Mouse (Mus musculus): ENCODE measurements around the gene Ppp4c.
"Not testable (repeated sequence)": the region's sequence is repeated elsewhere in the genome, so short reads cannot be mapped to it uniquely, and the experiment has no call there.

Ppp4c gene

DNA sequence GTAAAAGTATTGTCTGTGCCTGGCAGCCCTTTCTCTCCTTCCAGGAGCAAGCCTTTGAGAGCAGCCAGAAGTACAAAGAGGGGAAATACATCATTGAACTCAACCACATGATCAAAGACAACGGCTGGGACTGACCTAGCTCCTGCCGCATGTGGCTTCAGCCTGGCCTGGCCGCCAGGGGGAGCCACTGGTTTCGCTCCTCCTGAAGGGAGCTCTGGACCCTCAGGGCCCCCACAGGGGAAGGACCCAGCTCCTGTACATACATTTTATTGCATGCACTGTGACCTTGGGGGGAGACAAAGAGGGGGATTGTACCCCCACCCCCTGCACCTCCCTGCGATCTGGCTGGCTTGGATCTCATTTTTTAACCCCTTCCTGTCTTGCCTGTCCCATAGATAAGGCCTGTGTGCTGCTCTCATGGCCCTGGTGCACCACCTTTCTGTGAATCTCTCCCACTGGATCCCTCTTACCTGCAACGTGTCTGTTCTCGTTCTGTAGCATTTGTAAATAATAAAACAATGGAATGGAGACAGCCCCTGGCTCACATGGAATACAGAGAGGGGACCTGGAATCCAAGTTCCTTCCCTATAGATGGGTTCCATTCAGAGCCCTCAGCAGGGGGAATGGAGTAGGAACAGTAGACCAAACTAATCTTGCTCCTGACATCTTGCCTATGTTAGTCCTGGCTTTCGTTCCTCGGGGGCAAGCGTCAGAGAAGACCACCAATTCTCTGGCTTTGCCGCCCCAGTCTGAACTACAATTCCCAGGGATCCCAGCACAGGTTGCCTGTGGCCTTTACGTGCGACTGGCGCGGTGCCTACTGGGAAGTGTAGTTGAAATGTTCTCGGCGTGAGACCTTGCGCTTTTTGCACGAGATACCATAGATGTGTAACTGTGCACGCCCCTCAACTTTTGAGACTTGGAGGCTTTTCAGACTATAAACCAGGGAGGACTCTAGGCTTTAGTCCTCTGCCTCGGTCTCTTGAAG is 12.0 kb downstream of the Ppp4c start:
- DNase-seq: peak; percentile 89

DNA sequence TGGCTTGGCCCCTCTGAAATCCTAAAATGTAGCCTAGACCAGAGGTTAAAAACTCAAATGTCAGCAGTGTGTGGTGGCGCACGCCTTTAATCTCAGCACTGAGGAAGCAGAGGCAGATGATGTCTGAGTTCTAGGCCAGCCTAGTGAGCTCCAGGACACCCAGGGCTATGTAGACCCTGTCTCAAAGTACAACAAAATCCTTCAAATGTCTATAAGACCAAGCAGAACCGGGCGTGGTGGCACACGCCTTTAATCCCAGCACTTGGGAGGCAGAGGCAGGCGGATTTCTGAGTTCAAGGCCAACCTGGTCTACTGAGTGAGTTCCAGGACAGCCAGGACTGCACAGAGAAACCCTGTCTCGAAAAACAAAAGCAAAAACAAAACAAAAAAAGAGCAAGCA is 13.2 kb downstream of the Ppp4c start:
- not testable (repeated sequence) for DNase-seq

DNA sequence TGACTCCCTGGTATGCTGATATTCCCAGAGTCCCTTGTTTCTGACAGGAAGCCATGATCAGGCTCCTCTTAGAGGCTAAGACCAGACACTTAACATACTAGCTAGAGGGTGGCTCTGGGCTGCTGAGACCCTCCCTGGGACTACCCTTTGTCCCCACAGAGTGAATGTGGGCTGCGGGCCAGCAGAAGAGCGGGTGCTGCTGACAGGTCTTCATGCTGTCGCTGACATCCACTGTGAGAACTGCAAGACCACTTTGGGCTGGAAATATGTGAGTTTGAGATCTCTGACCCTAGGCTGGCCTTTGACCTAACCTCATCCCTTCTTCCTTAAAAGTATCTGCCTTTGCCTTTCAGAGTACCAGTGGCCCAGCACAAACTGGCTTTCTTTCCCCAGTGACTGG is 14.1 kb downstream of the Ppp4c start:
- DNase-seq: no peak

DNA sequence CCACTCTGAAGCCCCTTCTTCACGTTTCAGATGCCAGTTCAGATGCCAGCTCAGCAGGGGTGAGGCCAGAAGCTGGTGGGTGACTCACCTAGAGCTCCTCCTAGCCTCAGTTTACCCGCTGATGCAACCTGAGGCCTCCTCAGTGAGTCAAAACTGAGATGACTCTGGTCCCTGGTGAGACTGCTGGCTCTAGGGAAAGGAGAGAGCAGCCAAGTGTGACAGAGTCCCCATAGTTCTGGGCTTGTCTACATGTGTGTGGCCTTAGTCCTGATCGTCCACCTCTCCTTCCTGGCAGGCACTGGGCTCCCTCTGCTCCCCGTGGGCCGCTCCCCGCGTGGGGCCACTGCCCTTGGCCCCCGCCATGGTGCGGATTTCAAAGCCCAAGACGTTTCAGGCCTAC is 14.8 kb downstream of the Ppp4c start:
- no peak for DNase-seq

DNA sequence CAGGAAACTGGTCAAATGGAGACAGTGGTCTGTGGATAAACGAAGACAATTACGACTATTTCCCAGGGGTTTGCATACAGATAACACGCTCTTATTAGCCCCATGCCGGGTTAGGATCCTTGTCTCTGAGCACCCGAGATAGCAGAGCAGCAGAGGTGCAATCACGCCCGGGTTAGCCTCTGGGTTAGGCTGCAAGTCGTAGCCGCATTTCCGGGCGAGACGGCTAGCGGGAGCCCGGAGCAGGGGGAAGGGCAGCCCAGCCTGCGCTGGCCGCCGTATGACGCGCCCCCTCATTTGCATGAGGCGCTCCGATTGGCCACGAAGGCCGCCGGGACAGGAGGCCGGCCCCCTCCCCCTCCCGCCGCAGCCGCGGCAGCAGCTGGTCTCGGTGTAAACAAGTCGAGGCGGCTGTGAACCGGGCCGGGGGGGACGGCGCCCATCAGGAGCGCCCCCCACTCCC is 15.7 kb downstream of the Ppp4c start, which contains the start of gene Ypel3:
Ypel3 (plus strand) TSS at position 358 of the 460 bp plus-strand sequence.
- DNase-seq: peak; percentile 96

DNA sequence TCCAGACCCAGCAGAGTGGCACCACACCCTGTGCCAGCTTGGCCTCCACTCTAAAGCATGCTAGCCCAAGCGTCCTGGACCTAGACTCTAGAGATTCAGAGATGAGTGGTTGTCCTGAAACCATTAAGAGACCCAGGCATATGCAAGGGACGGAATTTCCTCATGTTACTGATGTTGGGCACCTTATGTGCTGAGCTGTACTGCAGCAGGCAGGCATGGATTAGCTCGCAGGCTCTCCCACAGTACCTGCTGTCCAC is 16.4 kb downstream of the Ppp4c start:
- DNase-seq: no peak

DNA sequence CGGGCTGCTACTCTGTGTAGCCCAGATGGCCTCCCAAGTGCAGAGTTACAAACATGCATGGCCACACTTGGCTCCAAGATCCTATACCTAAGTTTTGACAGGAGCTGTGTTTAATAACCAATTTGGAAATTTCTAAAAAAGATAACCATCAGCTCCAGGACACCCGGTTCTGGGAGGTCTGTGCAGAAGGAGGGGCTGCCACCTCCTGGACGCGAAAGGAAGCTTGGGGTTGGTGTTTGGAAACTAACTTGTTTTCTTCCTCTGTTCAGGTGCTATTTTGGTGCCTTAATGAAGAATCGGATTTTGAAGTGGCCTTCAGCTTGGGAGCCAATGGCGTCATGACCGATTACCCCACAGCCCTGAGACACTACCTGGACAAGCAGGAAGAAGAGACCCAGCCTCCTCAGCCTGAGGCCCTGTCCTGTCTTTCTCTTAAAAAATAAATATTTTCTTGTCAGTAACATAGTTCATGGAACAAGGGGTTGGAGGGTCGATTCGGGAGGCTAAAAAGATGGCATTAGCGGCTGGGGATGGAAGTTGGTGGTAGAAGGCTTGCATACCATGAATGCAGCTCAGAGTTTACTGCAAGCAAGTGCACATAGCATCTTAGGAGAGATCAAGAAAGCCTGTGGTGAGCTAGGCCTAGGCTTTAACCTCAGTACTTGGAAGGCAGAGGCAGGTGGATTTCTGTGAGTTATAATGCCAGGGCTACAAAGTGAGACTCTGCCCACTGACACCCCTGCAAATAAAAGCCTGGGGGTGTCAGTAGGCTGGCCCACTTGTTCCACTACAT is 16.9 kb downstream of the Ppp4c start:
- peak; percentile 45 for DNase-seq

DNA sequence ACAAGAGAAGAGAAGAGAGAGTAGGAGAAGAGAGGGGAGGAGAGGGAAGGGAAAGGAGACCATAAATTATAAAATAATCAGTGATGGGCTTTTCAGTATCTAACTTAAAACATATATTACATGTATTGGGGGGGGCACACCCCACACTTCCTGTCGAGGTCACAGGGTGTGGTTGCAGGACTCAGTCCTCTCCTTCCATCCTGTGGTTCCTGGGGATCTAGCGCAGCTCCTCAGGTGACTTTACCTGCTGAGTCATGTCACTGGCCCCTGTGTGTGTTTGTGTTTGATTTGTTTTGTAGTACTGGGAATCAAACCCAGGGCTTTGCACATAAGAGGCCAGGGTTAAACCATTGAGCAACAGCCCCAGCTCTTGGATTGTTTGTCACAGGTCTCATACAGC is 17.8 kb downstream of the Ppp4c start:
- no peak for DNase-seq

DNA sequence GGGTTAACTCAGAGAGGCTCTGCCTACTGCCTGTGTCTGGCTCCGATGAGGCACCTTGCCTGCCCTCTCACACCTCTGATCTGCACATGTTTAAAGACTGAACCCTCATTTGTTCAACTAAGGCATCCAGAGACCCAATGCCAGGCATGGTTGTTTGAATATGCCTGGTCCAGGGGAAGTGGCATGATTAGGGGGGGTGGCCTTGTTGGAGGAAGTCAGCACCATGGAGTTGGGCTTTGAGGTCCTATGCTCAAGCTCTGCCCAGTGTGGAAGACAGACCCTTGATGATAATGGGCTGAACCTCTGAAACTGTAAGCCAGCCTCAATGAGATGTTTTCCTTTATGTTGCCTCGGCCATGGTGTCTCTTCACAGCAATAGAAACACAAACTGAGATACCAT is 18.9 kb downstream of the Ppp4c start:
- DNase-seq: no peak

DNA sequence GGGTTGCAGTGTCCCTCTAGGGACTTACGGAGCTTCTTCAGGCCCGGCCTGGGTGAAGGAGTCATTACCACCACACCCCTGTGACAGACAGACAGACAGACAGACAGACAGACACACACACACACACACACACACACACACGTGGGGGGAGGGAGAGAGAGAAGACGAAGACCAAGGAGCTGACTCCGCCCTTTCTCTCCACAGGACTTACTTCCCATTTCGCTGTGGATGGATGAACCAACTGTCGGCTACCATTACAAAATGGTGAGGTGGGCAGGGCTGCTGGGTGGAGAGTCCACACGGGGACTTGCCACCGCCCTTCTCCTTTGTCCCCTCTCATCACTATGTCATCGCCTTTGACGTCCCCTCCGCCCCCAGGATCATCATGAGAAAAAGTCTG is 21.5 kb downstream of the Ppp4c start:
- DNase-seq: no peak

DNA sequence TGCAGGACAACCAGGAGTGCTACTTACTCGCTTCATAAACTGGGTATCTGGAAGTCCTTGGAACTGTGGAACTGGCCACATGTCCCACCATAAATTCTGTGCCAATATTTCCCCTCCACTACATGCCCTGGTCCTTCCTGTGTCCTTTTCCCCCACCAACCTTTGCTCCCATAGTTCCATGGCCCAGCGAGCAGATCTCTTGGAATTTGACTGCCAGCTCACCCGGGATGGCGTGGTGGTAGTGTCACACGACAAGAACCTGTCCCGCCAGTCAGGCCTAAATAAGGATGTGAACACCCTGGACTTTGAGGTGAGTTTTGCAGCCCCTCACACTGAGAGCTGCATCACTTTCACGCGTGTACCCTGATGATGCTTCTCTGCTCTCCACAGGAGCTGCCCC is 25.3 kb downstream of the Ppp4c start:
- DNase-seq: no peak

DNA sequence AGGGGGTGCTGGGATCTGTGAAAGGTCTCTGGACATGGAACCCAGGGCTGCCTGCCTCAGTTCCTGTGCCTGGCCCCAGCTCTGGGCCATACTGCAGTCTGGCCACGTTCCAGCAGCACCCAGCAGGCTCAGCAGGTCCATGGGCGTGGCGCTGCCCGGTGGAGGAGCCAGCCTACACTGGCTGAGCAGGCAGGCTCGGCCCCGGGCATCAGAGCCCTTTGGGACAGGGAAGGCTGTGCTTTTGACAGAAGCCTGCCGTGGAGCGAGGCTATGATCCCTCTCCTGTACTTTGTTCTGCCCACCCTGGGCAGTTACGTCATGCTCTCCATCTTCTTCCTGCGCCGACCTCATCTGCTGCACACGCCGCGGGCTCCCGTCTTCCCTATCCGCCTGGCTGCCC is 26.1 kb downstream of the Ppp4c start, which contains the start of gene Gdpd3:
Gdpd3 (plus strand) TSS at position 134 of the 400 bp plus-strand sequence.
- no peak for DNase-seq

DNA sequence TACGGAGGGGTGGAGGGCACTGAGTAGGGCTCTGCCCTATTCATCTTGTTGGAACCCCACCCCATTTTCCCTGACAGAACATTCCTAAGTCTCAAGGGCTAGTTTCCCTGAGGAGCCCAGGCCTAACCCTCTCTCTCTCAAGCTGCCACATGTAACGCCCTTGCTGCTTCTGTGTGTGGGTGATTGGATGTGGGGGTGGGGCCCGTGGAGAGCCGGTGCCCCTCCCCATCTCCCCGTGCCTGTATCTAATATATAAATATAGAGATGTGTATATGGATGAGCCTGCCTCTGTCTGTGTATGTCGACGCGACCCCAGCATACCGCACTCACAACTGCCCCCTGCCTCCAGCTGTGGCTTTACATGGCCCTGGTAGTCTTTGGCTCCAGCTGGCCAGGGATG is 26.8 kb downstream of the Ppp4c start:
- no peak for DNase-seq

DNA sequence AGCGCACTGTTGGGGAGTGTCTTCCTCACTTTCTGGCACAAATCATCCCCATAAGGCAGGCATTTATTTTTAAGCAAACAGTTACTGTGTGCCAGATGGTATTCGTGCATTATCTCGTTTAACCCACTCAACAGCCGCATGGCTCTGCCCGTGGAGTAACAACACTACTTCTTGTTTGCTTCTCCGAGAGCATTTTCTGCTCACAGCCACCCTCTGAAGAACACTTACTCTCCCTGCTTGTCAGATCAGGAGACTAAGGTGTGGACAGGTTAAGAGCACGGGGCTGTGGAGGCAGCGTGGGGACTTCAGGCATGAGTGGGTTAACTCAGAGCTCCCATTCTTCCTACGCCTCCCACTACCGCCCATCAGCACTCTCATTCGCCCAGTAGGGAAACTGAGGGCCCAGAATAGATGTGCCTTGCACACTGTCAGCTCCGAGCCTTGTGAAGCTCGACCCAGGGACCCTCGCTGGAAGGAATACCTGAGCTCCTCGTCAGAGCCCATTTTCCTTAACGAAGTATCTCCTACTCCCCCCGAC is 29.8 kb downstream of the Ppp4c start:
- no peak for DNase-seq

DNA sequence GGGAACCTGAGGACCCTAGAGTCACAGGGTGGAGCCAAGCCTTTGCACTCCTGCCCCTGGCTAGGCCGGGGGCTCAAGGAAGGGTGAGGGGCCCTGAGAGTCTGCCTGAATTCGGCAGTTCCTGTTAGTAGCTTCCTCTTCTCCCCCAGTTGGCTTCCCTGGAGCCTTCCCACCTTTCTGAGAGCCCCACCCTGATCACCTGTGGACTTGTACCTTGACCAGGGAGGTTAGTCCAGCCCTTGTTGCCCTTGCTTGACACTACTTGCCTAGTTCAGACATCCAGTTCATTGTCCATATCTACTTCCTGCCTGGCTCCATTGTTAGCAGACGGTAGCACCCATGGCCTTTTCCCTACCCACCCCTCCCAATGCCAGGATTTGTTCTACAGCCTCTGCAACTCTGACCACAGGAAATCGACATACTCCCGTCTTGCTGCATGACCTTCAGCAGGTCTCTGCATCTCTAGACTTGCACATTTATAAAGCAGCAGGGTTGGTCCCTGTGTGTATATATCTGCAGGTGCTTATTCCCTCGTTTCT is 30.7 kb downstream of the Ppp4c start:
- no peak for DNase-seq

DNA sequence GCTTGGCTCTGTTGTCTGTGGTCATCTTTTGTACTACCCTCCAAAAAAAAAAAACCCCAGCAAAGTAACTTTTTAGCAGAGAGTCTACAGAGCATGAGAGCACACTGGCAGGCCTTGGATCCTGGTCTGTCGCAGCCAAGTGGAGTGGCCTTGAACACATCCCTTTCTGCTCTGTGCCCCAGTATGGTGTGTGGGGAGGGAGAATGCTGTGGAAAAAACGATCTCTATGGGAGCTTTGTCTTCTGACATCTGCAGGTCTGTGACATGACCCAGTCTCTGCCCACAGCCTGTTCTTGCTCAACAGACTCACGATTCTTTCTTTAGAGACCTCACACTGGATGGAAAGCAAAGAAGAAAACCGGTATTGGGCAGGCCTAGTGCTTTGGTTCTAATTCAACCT is 31.3 kb downstream of the Ppp4c start:
- DNase-seq: no peak

DNA sequence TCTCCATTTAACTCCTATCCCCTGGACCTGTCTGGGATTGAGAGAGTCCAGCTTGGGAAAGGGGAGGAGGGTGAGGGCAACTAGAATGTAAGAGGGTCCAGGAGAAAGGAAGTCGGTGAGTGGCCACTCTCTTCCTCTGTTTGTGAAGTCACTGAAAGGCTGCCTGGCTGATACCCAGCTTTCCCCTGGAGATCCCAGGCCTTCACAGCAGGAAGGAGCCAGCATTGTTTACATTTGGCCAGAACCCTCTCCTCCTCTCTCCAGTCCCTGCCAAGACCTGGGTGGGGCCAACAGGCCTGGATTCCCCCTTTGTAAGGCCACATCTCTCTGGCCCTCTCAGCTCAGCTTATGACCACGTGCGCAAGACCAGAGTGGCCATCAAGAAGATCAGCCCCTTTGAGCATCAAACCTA is 31.9 kb downstream of the Ppp4c start:
- no peak for DNase-seq

DNA sequence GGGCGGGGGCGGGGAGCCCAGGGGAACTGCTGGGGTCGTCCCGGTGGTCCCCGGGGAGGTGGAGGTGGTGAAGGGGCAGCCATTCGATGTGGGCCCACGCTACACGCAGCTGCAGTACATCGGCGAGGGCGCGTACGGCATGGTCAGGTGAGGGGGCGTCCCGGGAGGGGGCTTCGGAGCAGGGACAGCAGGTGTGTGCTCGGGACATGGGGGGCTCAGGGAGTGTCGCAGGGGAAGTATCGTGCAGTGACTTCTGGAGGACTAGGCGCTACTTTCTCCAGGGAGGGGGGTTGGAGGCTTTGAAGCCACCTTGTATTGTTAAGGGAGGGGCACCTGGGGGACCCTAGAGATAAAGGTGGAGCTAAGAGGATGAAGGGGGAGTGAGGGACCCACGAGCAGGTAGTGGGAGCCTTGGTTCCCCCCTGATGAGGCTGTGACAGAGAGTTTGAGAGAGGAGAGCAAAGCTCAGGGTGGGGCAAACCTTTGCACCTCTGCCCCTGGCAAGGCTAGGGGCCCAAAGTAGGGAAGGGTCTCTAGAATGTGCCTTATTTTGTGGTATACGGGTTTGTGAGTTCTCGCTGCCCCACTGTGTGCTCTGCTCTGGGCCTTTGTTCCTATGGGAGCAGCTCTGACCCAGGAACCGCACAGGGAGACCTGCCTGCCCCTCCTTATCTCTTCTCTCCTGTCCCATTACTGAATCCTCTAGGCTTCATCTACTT is 32.5 kb downstream of the Ppp4c start:
- no peak for DNase-seq

DNA sequence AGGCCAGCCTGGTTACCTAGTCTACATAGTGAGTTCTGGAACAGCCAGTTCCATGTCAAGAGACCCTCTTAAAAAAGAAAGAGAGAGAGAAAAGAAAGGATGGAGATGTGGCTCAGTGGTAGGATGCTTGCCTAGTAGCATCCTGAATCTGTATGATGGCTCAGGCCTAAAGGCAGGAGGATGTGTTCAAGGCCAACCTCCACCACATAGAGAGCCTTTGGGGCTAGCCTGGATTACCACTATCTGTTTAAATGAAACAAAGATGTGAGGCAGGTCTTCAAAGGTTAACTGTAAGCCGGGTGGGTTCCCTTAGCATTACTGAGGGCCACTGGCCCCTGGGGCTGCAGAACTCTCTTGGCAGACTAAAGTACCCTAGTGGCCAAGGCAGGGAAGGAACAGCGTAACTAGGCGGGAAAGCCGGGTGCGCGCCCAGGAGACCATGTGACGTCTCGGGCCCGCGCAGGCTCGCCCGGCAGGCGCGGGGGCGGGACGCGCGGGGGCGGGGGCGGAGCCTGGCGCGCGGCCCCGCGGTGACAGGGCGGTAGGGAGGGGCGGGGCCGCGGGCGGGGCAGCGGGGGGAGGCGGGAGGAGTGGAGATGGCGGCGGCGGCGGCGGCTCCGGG is 33.1 kb downstream of the Ppp4c start, which contains the start of gene Mapk3:
Mapk3 (plus strand) TSS at position 552 of the 622 bp plus-strand sequence.
- DNase-seq: peak; percentile 92

DNA sequence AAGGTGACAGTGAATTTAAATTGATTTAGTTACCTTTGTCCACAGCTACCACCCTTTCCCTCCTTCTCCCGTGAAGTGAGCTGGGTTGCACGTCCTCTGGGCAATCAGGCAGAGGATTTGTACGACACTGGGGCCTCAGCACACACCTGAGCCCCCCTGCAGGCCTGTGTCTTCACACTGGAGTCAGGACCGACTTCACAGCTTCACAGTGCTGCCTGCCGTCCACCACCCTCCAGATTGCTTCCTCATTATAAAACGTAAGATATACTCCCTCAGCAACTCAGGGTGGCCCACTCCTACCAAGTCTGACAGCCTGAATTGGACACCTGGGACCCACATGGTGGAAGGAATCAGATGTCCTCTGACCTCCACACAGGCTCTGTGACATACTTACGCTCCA is 33.8 kb downstream of the Ppp4c start:
- DNase-seq: no peak

DNA sequence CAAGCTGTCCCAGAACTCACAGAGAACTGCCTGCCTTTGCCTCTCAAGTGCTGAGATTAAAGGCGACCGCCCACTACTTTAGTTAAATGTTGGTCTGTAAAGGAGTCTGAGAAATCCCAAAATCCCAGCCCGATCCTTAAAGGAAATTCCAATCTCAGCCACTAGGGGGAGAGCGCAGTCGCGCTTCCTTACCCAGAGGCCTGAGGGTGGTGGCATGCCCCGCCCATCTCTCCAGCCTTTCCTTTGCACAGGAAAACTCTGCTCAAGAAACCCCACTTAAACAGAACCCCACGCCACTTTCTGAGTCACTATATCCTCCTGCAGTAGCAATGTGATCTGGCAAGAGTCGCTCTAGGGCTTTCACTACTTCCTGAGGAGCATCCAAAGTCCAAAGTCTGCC is 37.4 kb downstream of the Ppp4c start:
- DNase-seq: peak; percentile 67
